Mouse (Mus musculus): ENCODE measurements at regions not wholly inside any gene's neighbourhood (a gene's known extent, or its start where the extent isn't known, plus 50 kb on each side); places are given as distances from the start of the nearest gene placed in this dataset.

DNA sequence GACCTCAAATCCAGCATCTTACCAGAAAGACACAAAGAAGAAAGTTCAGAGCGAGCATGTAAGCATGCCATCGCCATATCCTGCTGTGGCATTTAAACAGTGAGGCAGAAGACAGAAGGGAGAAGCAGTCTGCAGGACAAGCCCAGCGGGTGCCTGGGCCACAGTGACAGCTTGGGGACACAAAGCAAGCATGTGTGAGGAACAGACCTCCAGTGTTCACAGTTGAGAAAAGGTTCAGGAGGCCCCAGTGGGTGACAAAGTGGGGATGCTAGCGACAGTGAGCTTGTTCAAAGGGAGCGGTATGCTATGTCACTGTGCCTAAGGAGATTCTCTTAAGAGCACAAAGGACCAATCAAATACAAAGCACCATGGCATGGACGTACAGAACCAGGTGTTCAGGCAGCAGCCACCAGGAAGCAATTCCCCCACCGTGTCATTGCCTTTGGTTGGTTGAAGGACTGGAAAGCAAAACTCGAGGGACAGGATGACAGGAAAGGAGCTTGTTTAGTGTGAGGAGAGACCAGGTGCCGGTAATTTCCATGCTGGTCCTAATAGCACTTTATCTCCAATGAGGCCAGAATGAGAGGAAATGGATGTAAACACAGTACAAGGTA, 77.9 kb upstream of the Arhgap21 start:
- no peak overlapping the region for H3K27ac ChIP-seq (ENCODE audit: insufficient read depth, low read depth, low read length, poor library complexity, severe bottlenecking)
- no peaks in the 10 kb centered on the region for H3K36me3 ChIP-seq (ENCODE audit: control insufficient read depth, insufficient read depth, low read length, poor library complexity, severe bottlenecking)
- H3K4me3 ChIP-seq (ENCODE audit: insufficient read depth in 1 of 2, low read depth in 1 of 2, low read length in 2 of 2, poor library complexity in 1 of 2, severe bottlenecking in 1 of 2), result no peak overlapping the region
- no peaks in the 10 kb centered on the region for H3K4me1 ChIP-seq (ENCODE audit: control insufficient read depth in 2 of 2, insufficient read depth in 2 of 2, low read length in 2 of 2, poor library complexity in 1 of 2)
- no peaks in the 10 kb centered on the region for H3K9me3 ChIP-seq (ENCODE audit: control insufficient read depth, insufficient read depth, low read depth, low read length)
- TF ChIP-seq HCFC1 (IDR thresholded peaks at IDR 0.05; ENCODE audit: borderline replicate concordance, insufficient read depth, low read length) (no peak), MAFK (IDR thresholded peaks at IDR 0.05; ENCODE audit: insufficient read depth, low read depth, low read length) (no peak), ZC3H11A (IDR thresholded peaks at IDR 0.05; ENCODE audit: borderline replicate concordance, low read depth, low read length) (no peak), CHD2 (IDR thresholded peaks at IDR 0.05; ENCODE audit: low read depth, low read length) (no peak), ZNF384 (IDR thresholded peaks at IDR 0.05; ENCODE audit: low read depth, low read length) (no peak)
- no peak for DNase-seq (ENCODE audit: low read depth, low spot score)
- in situ Hi-C loops (cut with MboI; ENCODE audit: low sequenced_read_pairs in 2 of 2, unreplicated experiment in 2 of 2), result no loop called here
- H3K9ac ChIP-seq (ENCODE audit: insufficient read depth, low read depth, low read length, poor library complexity, severe bottlenecking), result no peak overlapping the region

DNA sequence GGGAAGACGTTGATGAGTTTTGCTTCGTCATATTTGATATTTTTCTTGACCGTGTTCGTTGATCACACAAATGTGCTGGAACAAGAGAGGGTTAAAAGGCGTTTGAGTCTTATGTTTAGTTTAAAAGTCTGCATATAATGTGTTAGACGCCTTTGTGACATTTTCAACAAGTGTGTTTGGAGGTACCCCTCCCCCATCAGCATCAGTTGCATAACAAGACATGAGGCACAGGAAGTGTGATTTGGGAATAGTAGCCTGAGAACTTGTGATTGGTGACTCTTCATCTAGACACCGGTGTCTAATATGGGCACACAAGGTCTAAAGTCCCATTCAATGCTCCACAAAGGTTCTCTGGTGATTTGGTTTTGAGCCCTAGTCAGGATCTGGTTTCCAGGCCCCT, 76.1 kb upstream of the Arhgap21 start:
- H3K36me3 ChIP-seq (ENCODE audit: control insufficient read depth, insufficient read depth, low read length, poor library complexity, severe bottlenecking), result no peaks in the 10 kb centered on the region
- no peak overlapping the region for H3K4me3 ChIP-seq (ENCODE audit: insufficient read depth in 1 of 2, low read depth in 1 of 2, low read length in 2 of 2, poor library complexity in 1 of 2, severe bottlenecking in 1 of 2)
- TF ChIP-seq CHD2 (IDR thresholded peaks at IDR 0.05; ENCODE audit: low read depth, low read length) (no peak), MAFK (IDR thresholded peaks at IDR 0.05; ENCODE audit: insufficient read depth, low read depth, low read length) (no peak)
- H3K9ac ChIP-seq (ENCODE audit: insufficient read depth, low read depth, low read length, poor library complexity, severe bottlenecking), result no peak overlapping the region
- H3K27ac ChIP-seq (ENCODE audit: insufficient read depth, low read depth, low read length, poor library complexity, severe bottlenecking), result no peak overlapping the region
- DNase-seq (ENCODE audit: low read depth, low spot score), result no peak
- no peaks in the 10 kb centered on the region for H3K4me1 ChIP-seq (ENCODE audit: control insufficient read depth in 2 of 2, insufficient read depth in 2 of 2, low read length in 2 of 2, poor library complexity in 1 of 2)
- H3K9me3 ChIP-seq (ENCODE audit: control insufficient read depth, insufficient read depth, low read depth, low read length), result no peaks in the 10 kb centered on the region
- in situ Hi-C loops (cut with MboI; ENCODE audit: low sequenced_read_pairs in 2 of 2, unreplicated experiment in 2 of 2), result no loop called here

DNA sequence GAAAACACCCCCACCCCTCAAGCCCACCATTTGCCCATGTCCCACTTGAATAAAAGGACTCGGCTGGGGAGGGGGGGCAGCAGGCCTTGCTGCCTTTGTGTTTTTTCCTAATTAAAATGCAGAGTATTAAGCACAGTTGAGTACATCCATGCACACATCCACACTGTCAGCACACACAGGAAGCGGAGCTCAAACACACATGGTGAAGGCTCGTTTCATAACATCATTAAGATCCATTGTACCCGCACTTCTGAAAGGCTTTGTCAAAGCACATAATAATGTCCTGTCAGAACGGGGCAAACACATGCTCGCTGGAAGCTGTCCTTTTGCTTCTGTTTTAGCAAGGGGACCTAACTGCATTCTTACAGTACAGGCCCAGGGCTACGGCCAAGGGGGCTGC, 75.3 kb upstream of the Arhgap21 start:
- H3K36me3 ChIP-seq (ENCODE audit: control insufficient read depth, insufficient read depth, low read length, poor library complexity, severe bottlenecking), result no peaks in the 10 kb centered on the region
- no peak overlapping the region for H3K4me3 ChIP-seq (ENCODE audit: insufficient read depth in 1 of 2, low read depth in 1 of 2, low read length in 2 of 2, poor library complexity in 1 of 2, severe bottlenecking in 1 of 2)
- in situ Hi-C loops (cut with MboI; ENCODE audit: low sequenced_read_pairs in 2 of 2, unreplicated experiment in 2 of 2), result no loop called here
- no peak for TF ChIP-seq CHD2 (IDR thresholded peaks at IDR 0.05; ENCODE audit: low read depth, low read length)
- no peak for TF ChIP-seq ZNF384 (IDR thresholded peaks at IDR 0.05; ENCODE audit: low read depth, low read length)
- no peak for TF ChIP-seq MAFK (IDR thresholded peaks at IDR 0.05; ENCODE audit: insufficient read depth, low read depth, low read length)
- TF ChIP-seq ZC3H11A (IDR thresholded peaks at IDR 0.05; ENCODE audit: borderline replicate concordance, low read depth, low read length), result no peak
- no peak for TF ChIP-seq HCFC1 (IDR thresholded peaks at IDR 0.05; ENCODE audit: borderline replicate concordance, insufficient read depth, low read length)
- DNase-seq (ENCODE audit: low read depth, low spot score), result no peak
- H3K9me3 ChIP-seq (ENCODE audit: control insufficient read depth, insufficient read depth, low read depth, low read length), result no peaks in the 10 kb centered on the region
- H3K4me1 ChIP-seq (ENCODE audit: control insufficient read depth in 2 of 2, insufficient read depth in 2 of 2, low read length in 2 of 2, poor library complexity in 1 of 2), result no peaks in the 10 kb centered on the region
- H3K27ac ChIP-seq (ENCODE audit: insufficient read depth, low read depth, low read length, poor library complexity, severe bottlenecking), result no peak overlapping the region
- no peak overlapping the region for H3K9ac ChIP-seq (ENCODE audit: insufficient read depth, low read depth, low read length, poor library complexity, severe bottlenecking)

DNA sequence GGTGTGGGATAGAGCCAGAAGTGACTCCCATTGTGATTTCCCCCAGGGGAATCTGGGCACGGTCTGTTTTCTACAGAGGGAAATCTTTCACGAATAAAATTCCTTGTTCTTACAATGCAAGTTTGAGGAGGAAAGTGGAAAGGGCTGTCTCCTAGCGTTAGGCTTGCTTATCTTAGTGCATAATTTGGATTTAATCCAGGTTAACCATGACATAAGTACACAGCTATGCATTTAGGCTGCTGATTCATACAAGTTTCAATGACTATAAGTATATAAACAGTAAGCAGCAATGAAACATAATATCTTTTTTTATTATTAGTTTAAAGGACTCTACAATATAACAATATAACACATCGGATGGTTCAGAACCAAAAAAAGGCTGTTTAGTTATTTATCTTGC, 74.6 kb upstream of the Arhgap21 start:
- Histone ChIP-seq H3K4me1 (ENCODE audit: control insufficient read depth in 2 of 2, insufficient read depth in 2 of 2, low read length in 2 of 2, poor library complexity in 1 of 2) (no peaks in the 10 kb centered on the region), H3K36me3 (ENCODE audit: control insufficient read depth, insufficient read depth, low read length, poor library complexity, severe bottlenecking) (no peaks in the 10 kb centered on the region), H3K27ac (ENCODE audit: insufficient read depth, low read depth, low read length, poor library complexity, severe bottlenecking) (no peak overlapping the region), H3K9ac (ENCODE audit: insufficient read depth, low read depth, low read length, poor library complexity, severe bottlenecking) (no peak overlapping the region), H3K9me3 (ENCODE audit: control insufficient read depth, insufficient read depth, low read depth, low read length) (no peaks in the 10 kb centered on the region), H3K4me3 (ENCODE audit: insufficient read depth in 1 of 2, low read depth in 1 of 2, low read length in 2 of 2, poor library complexity in 1 of 2, severe bottlenecking in 1 of 2) (no peak overlapping the region)
- TF ChIP-seq ZC3H11A (IDR thresholded peaks at IDR 0.05; ENCODE audit: borderline replicate concordance, low read depth, low read length) (no peak), MAFK (IDR thresholded peaks at IDR 0.05; ENCODE audit: insufficient read depth, low read depth, low read length) (no peak), HCFC1 (IDR thresholded peaks at IDR 0.05; ENCODE audit: borderline replicate concordance, insufficient read depth, low read length) (no peak), ZNF384 (IDR thresholded peaks at IDR 0.05; ENCODE audit: low read depth, low read length) (no peak), CHD2 (IDR thresholded peaks at IDR 0.05; ENCODE audit: low read depth, low read length) (no peak)
- no peak for DNase-seq (ENCODE audit: low read depth, low spot score)
- in situ Hi-C loops (cut with MboI; ENCODE audit: low sequenced_read_pairs in 2 of 2, unreplicated experiment in 2 of 2), result no loop called here

DNA sequence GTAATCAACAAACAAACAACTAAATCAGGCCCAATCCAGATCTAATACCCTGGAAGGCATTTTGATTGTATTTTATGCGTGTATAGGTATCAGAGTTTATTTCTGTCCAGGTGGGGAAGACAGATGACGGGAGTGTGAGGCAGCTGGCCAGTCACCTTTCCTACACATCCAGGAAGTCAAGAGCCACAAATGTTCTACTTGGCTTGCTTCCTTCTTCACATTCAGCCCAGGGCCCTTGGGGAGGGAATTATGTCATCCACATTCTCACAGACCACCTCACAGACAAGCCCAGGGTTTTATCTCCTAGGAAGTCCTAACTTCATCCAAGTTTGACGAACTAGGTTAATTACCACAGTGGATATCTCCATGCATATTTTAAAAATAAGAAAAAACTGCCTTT, 68.9 kb upstream of the Arhgap21 start:
- Histone ChIP-seq H3K9me3 (ENCODE audit: control insufficient read depth, insufficient read depth, low read depth, low read length) (no peaks in the 10 kb centered on the region), H3K9ac (ENCODE audit: insufficient read depth, low read depth, low read length, poor library complexity, severe bottlenecking) (no peak overlapping the region), H3K4me3 (ENCODE audit: insufficient read depth in 1 of 2, low read depth in 1 of 2, low read length in 2 of 2, poor library complexity in 1 of 2, severe bottlenecking in 1 of 2) (no peak overlapping the region), H3K36me3 (ENCODE audit: control insufficient read depth, insufficient read depth, low read length, poor library complexity, severe bottlenecking) (no peaks in the 10 kb centered on the region), H3K27ac (ENCODE audit: insufficient read depth, low read depth, low read length, poor library complexity, severe bottlenecking) (no peak overlapping the region), H3K4me1 (ENCODE audit: control insufficient read depth in 2 of 2, insufficient read depth in 2 of 2, low read length in 2 of 2, poor library complexity in 1 of 2) (no peaks in the 10 kb centered on the region)
- in situ Hi-C loops (cut with MboI; ENCODE audit: low sequenced_read_pairs in 2 of 2, unreplicated experiment in 2 of 2), result no loop called here
- TF ChIP-seq MAFK (IDR thresholded peaks at IDR 0.05; ENCODE audit: insufficient read depth, low read depth, low read length) (no peak), HCFC1 (IDR thresholded peaks at IDR 0.05; ENCODE audit: borderline replicate concordance, insufficient read depth, low read length) (no peak), ZC3H11A (IDR thresholded peaks at IDR 0.05; ENCODE audit: borderline replicate concordance, low read depth, low read length) (no peak), ZNF384 (IDR thresholded peaks at IDR 0.05; ENCODE audit: low read depth, low read length) (no peak), CHD2 (IDR thresholded peaks at IDR 0.05; ENCODE audit: low read depth, low read length) (no peak)
- DNase-seq (ENCODE audit: low read depth, low spot score), result no peak

All from ES-E14 (cell line).